8 mouse cellular contexts compared by ENCODE assay signal in the genomic region with DNA sequence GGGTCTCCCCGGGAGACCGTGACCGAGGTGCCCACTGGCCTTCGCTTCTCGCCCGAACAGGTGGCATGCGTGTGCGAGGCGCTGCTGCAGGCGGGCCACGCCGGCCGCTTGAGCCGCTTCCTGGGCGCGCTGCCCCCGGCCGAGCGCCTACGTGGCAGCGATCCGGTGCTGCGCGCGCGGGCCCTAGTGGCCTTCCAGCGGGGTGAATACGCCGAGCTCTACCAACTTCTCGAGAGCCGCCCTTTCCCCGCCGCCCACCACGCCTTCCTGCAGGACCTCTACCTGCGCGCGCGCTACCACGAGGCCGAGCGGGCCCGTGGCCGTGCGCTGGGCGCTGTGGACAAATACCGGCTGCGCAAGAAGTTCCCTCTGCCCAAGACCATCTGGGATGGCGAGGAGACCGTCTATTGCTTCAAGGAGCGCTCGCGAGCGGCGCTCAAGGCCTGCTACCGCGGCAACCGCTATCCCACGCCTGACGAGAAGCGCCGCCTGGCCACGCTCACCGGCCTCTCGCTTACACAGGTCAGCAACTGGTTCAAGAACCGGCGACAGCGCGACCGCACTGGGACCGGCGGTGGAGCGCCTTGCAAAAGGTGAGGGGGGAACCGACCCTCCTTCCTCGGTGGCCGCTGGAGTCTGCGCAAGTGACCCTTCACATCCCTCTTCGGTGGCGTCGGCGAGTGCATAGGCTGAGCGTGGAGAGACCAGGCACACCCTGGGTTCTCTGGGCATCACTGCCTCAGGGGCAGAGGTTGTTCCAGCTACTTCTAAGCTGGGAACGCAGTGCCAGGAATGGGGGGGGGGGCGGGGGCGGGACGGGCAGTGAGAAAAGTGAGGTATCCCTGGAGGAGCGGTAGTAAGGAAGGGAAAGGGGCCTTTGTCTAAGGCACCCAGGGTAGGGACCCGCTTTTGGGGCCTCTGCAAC. TPM values are rescaled to one million over a fixed set of nuclear protein-coding genes. Genes with fewer than 3 reads are reported as not detected.
DNase-seq lines count a peak whose midpoint lies in the region; ATAC-seq and TF ChIP-seq lines count a peak whose summit lies in the region.
"Had no signal": no experiment of that assay in that cellular context is flagged by ENCODE, and none has a peak within 500 bp of the region (broad histone marks: within the 10 kb centered on the region; RNA-seq: fewer than 3 reads in every experiment).

No protein-coding gene starts in this region.

- H3K27me3 ChIP-seq in E14TG2a.4 (ENCODE audit: insufficient read depth, low read length) = peaks cover 73% of the 10 kb centered on the region
- peaks cover 4% of the 10 kb centered on the region; the same call in 1 of the 2 replicates for H3K27me3 ChIP-seq in embryonic facial prominence, embryonic 11.5 days (ENCODE audit: control insufficient read depth, insufficient read depth, low read length)
- H3K27me3 ChIP-seq in heart, postnatal 0 days (ENCODE audit: control insufficient read depth, insufficient read depth, low read length) = no peaks in the 10 kb centered on the region
- peaks cover 24% of the 10 kb centered on the region for H3K27me3 ChIP-seq in midbrain, embryonic 10.5 days (ENCODE audit: low read depth, poor library complexity, severe bottlenecking)

- peak overlapping the region; percentile 94 for H3K4me2 ChIP-seq in embryonic facial prominence, embryonic 11.5 days (ENCODE audit: low read depth, low read length)
- H3K4me2 ChIP-seq in heart, postnatal 0 days (ENCODE audit: low read depth, low read length) = peak overlapping the region; percentile 90

- H3K27ac ChIP-seq in embryonic facial prominence, embryonic 11.5 days (replicated peaks; ENCODE audit: low read depth, low read length) = peak overlapping the region; percentile 97
- peak overlapping the region; percentile 93 for H3K27ac ChIP-seq in heart, postnatal 0 days (ENCODE audit: low read depth)
- H3K27ac ChIP-seq in midbrain, embryonic 10.5 days (replicated peaks) = peak overlapping the region; percentile 98

- DNase-seq in A20 (ENCODE audit: low read depth, low spot score) = peak; percentile 77
- peak; percentile 55 for DNase-seq in embryonic facial prominence, embryonic 11.5 days (ENCODE audit: low spot score)
- DNase-seq in heart, postnatal 0 days (ENCODE audit: low spot score) = no peak
- DNase-seq in kidney, postnatal 4 days = peak; percentile 70 to 83
- peak; percentile 71 for DNase-seq in midbrain, embryonic 10.5 days (ENCODE audit: low spot score)
- peak; percentile 39 to 61 for DNase-seq in thymus, postnatal 36 days

- no peak for ATAC-seq in embryonic facial prominence, embryonic 11.5 days (replicated peaks; ENCODE audit: insufficient number of reproducible peaks, low FRiP score, low TSS enrichment, low read depth)
- no peak for ATAC-seq in heart, postnatal 0 days (ENCODE audit: insufficient read depth, low read depth)

- no peak for TF ChIP-seq CTCF in E14TG2a.4 (conservative IDR thresholded peaks at IDR 0.05; ENCODE audit: low read length)
- TF ChIP-seq CTCF in heart, postnatal 0 days (IDR thresholded peaks at IDR 0.05; ENCODE audit: low read depth) = no peak

- peaks cover 22% of the 10 kb centered on the region for H3K36me3 ChIP-seq in E14TG2a.4 (ENCODE audit: insufficient read depth, low read length)
- no peaks in the 10 kb centered on the region; the same call in 1 of the 2 replicates for H3K36me3 ChIP-seq in embryonic facial prominence, embryonic 11.5 days (replicated peaks; ENCODE audit: control insufficient read depth, insufficient read depth, low read depth, low read length)
- H3K36me3 ChIP-seq in heart, postnatal 0 days (replicated peaks; ENCODE audit: control insufficient read depth, insufficient read depth, low read length) = peaks cover 27% of the 10 kb centered on the region
- H3K36me3 ChIP-seq in midbrain, embryonic 10.5 days = peaks cover 41% of the 10 kb centered on the region

- no peak for TF ChIP-seq EP300 in heart, postnatal 0 days (IDR thresholded peaks at IDR 0.05; ENCODE audit: low read depth)

- H3K9ac ChIP-seq in embryonic facial prominence, embryonic 11.5 days (replicated peaks; ENCODE audit: low read length) = peak overlapping the region; percentile 93
- peak overlapping the region; percentile 74 for H3K9ac ChIP-seq in heart, postnatal 0 days (replicated peaks; ENCODE audit: low read depth, low read length)

- H3K9me3 ChIP-seq in E14TG2a.4 (ENCODE audit: low read length) = no peaks in the 10 kb centered on the region
- H3K9me3 ChIP-seq in embryonic facial prominence, embryonic 11.5 days (replicated peaks; ENCODE audit: control insufficient read depth, low read length) = no peaks in the 10 kb centered on the region
- no peaks in the 10 kb centered on the region for H3K9me3 ChIP-seq in heart, postnatal 0 days (replicated peaks; ENCODE audit: control insufficient read depth, low read length)
- H3K9me3 ChIP-seq in midbrain, embryonic 10.5 days (replicated peaks) = no peaks in the 10 kb centered on the region

- under 1% methylated on average over 64 of the region's 87 CpGs for WGBS in embryonic facial prominence, embryonic 11.5 days
- WGBS in heart, postnatal 0 days = under 1% methylated on average over 73 of the region's 87 CpGs
- under 1% methylated on average over 85 of the region's 87 CpGs for WGBS in midbrain, embryonic 10.5 days

- peaks cover 67% of the 10 kb centered on the region for H3K4me1 ChIP-seq in E14TG2a.4 (replicated peaks; ENCODE audit: low read depth, low read length)
- peaks cover 13% of the 10 kb centered on the region for H3K4me1 ChIP-seq in embryonic facial prominence, embryonic 11.5 days (ENCODE audit: control insufficient read depth, insufficient read depth, low read length)
- peaks cover 29% of the 10 kb centered on the region for H3K4me1 ChIP-seq in heart, postnatal 0 days (ENCODE audit: control insufficient read depth, insufficient read depth)
- peaks cover 75% of the 10 kb centered on the region for H3K4me1 ChIP-seq in midbrain, embryonic 10.5 days

- H3K4me3 ChIP-seq in E14TG2a.4 (replicated peaks; ENCODE audit: low read length) = peak overlapping the region; percentile 83
- peak overlapping the region; percentile 79 for H3K4me3 ChIP-seq in embryonic facial prominence, embryonic 11.5 days (ENCODE audit: low read depth, low read length)
- peak overlapping the region; percentile 63 for H3K4me3 ChIP-seq in heart, postnatal 0 days (ENCODE audit: low read depth, low read length)
- peak overlapping the region; percentile 85 for H3K4me3 ChIP-seq in midbrain, embryonic 10.5 days

RNA-seq across cellular contexts. Expression of gene Six5, which starts 0.7 kb away (rescaled TPM):
- 10.0 and 10.5 TPM in 2 replicates for polyA plus RNA-seq in embryonic facial prominence, embryonic 11.5 days (2014; fragmentation: Nextera tagmentation; extraction: Ambion mirVana)
- total RNA-seq in heart, postnatal 0 days (2014; rRNA removed; ENCODE audit: low replicate concordance) = 19.0 and 21.0 TPM in 2 replicates
- polyA plus RNA-seq in heart, postnatal 0 days (2015; fragmentation: Nextera tagmentation; extraction: Ambion mirVana) = 3.8 and 4.0 TPM in 2 replicates
- polyA plus RNA-seq in midbrain, embryonic 10.5 days (2016; fragmentation: Nextera tagmentation; extraction: Ambion mirVana) = 7.2 and 8.0 TPM in 2 replicates

RNA-seq across cellular contexts. Expression of gene Dmpk, which starts 11.4 kb away (rescaled TPM):
- 5.1 and 6.5 TPM in 2 replicates for polyA plus RNA-seq in embryonic facial prominence, embryonic 11.5 days (2014; fragmentation: Nextera tagmentation; extraction: Ambion mirVana)
- 184 and 253 TPM in 2 replicates for total RNA-seq in heart, postnatal 0 days (2014; rRNA removed; ENCODE audit: low replicate concordance)
- polyA plus RNA-seq in heart, postnatal 0 days (2015; fragmentation: Nextera tagmentation; extraction: Ambion mirVana) = 97.0 and 98.5 TPM in 2 replicates
- polyA plus RNA-seq in midbrain, embryonic 10.5 days (2016; fragmentation: Nextera tagmentation; extraction: Ambion mirVana) = 8.2 and 8.8 TPM in 2 replicates

RNA-seq across cellular contexts. Expression of gene Dmwd, which starts 19.1 kb away (rescaled TPM):
- polyA plus RNA-seq in embryonic facial prominence, embryonic 11.5 days (2014; fragmentation: Nextera tagmentation; extraction: Ambion mirVana) = 17.2 and 17.7 TPM in 2 replicates
- 71.6 and 76.4 TPM in 2 replicates for total RNA-seq in heart, postnatal 0 days (2014; rRNA removed; ENCODE audit: low replicate concordance)
- 10.6 and 10.9 TPM in 2 replicates for polyA plus RNA-seq in heart, postnatal 0 days (2015; fragmentation: Nextera tagmentation; extraction: Ambion mirVana)
- polyA plus RNA-seq in midbrain, embryonic 10.5 days (2016; fragmentation: Nextera tagmentation; extraction: Ambion mirVana) = 17.3 and 18.0 TPM in 2 replicates

RNA-seq across cellular contexts. Expression of gene Gm4969, which starts 23.1 kb away (rescaled TPM):
- polyA plus RNA-seq in embryonic facial prominence, embryonic 11.5 days (2014; fragmentation: Nextera tagmentation; extraction: Ambion mirVana) = 2.4 TPM in 2 replicates
- total RNA-seq in heart, postnatal 0 days (2014; rRNA removed; ENCODE audit: low replicate concordance) = 0.19 and 0.69 TPM in 2 replicates
- polyA plus RNA-seq in heart, postnatal 0 days (2015; fragmentation: Nextera tagmentation; extraction: Ambion mirVana) = 0.21 and 0.38 TPM in 2 replicates
- polyA plus RNA-seq in midbrain, embryonic 10.5 days (2016; fragmentation: Nextera tagmentation; extraction: Ambion mirVana) = 1.1 TPM in 2 replicates
- polyA plus RNA-seq: large intestine, adult 2 months had no signal

RNA-seq across cellular contexts. Expression of gene Fbxo46, which starts 24.6 kb away (rescaled TPM):
- polyA plus RNA-seq in embryonic facial prominence, embryonic 11.5 days (2014; fragmentation: Nextera tagmentation; extraction: Ambion mirVana) = 7.4 and 7.7 TPM in 2 replicates
- 13.1 and 13.2 TPM in 2 replicates for total RNA-seq in heart, postnatal 0 days (2014; rRNA removed; ENCODE audit: low replicate concordance)
- 4.9 and 6.2 TPM in 2 replicates for polyA plus RNA-seq in heart, postnatal 0 days (2015; fragmentation: Nextera tagmentation; extraction: Ambion mirVana)
- polyA plus RNA-seq in midbrain, embryonic 10.5 days (2016; fragmentation: Nextera tagmentation; extraction: Ambion mirVana) = 17.6 and 19.4 TPM in 2 replicates

Comparison
In these comparisons a context has a peak if more than half of its experiments do, and no peak if none do; other contexts are left out.
1. RNA of gene Dmpk, which starts 11.4 kb away (polyA plus RNA-seq): 97.0 to 98.5 TPM in heart, postnatal 0 days; 8.2 to 8.8 TPM in midbrain, embryonic 10.5 days and 5.1 to 6.5 TPM in embryonic facial prominence, embryonic 11.5 days; every median in the first group is over 10 times any median in the second.
2. Peak in every context shown above with its lines, with median percentiles within 50 percentile points of each other: H3K4me3 ChIP-seq and H3K27ac ChIP-seq.